Mouse (Mus musculus) gastrocnemius, postnatal 25 days (tissue): Measurements from ENCODE around the gene Ptprm. TPM values are rescaled to one million over a fixed set of nuclear protein-coding genes. Genes with fewer than 3 reads are reported as not detected.

Source experiments
- DNase-seq: peaks from one replicate; pipeline ENCODE4 v3.0.0; 2022
- total RNA-seq, 2 experiments: library from RNA; stranded (reverse); gene quantifications; 1 replicate in 1 of 2; 2 replicates in 1 of 2; pipeline ENCODE4 v1.2.3; 2021

Ptprm gene
- total RNA-seq, 2 experiments from 2014 or later = 22.4 to 28.0 TPM

DNA sequence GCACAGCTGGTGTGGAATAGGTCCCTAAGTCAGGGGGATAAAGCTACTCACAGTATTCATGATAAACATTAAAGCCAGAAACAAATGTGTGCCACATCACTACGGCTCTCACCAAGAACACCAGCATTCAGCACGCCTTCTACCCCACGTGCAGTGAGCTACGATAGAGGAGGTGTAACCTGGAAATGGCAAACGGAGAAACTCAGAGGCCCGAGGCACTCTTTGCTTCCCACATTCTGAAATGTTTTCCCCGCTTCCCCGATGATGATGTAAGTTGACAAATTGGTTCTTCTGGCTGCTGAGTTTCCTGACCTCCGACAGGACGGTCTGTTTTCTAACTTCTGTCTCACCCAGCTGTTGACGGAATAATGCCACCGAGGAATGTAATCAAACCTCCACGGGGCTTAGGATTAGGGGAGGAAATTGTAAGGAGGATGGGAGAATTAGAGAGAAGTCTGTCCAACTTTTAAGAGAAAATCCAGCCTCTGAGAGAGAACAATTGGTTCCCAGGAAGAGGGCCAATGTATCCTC lies 72.6 kb downstream of the Ptprm start:
- no peak for DNase-seq

DNA sequence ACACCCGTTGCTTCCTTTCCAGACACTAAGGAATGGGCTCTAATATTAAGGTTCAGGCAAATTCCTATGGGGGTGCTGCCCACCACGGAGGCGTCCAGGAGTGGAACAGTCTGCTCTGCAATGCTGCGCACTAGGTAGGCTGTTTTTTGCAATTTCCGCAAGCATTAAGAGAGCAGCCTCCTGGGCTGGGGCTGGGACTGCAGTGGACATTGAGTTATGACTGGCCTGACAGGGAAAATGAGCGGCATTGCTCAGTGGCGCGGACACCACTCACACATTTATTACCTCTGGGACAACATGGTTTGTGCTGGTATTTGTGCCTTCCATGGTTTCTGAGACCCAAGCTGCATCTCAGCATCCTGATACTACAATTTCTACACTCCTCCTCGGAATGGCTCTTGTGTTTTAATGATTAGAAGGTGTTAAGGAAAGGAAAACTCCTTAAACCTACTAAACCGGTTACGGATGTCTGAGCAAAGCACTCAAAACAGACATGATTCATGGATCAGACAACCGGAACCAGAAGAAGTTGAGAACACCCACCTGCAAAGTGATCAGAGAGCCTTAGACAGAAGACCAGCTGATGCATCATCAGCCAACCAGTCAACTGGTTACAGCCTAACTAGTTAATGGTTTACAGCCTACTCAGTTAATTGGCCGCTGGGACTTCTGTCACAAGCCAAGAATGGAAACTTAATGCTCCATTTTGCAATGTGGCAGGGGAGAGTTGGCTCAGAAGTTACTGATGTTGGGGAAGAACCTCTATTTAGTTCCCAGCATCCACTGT lies 76.9 kb downstream of the Ptprm start:
- DNase-seq = no peak

DNA sequence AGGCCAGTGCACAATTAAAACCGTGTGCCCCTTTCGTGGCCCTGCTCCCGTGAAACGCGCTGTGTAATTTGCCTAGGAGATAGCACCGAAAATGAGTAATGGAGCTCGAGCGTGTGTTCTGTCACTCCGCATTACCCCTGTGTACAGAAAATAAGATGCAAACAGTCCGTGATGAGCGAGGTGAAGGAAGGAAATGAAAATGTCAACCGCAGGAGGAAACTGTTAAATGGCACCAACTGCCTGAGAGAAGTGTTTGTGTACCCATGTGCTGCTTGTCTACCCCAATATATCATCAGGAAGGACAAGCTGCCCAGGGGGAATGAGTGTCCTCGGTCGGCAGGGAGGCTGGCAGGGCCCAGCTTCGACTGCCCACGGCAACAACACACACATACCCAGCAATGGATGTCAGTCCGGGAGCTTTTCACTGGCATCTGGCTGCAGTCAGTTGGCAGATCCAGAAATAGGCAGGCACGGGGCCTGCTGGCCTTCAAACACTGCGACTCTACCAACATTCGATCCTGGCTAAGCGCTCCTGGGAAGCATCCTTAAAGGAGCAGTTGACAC lies 79.6 kb downstream of the Ptprm start:
- peak; percentile 74 for DNase-seq

DNA sequence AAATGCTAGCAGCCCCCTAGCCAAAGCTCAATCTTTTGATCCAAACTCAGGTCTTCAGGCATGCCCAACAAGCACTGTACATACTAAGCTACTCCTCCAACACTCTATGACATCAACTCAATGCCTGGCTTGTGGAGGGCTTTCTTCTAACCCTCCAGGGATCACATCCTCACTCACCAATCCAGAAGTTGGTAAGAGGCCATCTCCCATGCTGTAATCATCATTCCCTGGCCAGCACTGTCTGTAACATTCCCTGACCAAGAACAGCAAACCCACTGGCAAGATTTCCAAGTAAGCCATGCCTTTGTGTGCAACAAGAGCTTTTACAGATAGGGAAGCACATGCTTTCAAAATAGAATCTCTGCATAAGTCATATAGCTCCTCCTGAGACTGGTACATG lies 81.3 kb downstream of the Ptprm start:
- DNase-seq = peak; percentile 30

DNA sequence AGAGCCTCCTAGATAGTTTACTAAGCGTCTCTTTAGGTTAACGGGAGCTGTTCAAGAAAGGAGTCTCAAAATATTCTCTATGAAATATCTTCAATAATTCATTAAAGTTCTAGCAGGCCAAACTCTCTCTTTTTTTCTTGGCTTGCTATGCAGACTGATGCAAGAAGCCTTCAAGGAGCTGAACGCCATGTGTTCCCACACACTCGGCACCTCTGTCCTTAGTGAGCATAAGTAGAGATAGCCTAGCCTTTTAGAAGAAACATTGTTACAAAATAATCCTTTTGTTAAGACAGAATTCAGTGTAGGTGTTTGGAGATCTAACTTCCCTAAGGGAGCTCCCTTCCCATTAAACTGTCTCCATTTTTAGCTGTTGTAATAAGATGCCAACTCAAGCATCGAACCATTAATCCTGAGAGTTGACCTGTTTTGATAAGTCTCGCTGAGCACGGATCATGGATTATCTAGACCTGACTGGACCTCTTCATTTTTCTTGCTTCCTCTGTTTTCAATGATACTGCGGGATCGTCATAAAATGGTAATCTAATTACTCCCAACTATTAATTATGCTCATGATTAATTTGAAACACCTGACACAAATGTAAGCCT lies 85.7 kb downstream of the Ptprm start:
- no peak for DNase-seq

DNA sequence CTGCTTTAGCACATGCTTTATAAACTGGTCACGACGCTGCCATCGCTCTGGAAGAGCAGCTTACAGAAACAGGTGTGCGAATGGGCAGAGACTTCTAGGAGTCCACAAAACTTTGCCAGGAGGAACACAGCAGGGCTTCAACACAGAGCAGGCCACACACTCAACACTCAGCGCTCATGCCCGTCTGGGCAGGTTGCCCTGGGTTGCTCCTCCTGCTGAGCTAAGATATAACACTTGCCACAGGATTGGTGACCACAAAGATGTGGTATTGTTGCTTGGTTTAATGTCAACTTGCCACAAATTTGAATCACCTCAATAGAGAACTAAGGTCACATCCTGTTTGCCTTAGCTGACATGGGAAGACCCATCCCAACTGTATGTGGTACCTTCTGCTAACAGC lies 88.0 kb downstream of the Ptprm start:
- DNase-seq = no peak

DNA sequence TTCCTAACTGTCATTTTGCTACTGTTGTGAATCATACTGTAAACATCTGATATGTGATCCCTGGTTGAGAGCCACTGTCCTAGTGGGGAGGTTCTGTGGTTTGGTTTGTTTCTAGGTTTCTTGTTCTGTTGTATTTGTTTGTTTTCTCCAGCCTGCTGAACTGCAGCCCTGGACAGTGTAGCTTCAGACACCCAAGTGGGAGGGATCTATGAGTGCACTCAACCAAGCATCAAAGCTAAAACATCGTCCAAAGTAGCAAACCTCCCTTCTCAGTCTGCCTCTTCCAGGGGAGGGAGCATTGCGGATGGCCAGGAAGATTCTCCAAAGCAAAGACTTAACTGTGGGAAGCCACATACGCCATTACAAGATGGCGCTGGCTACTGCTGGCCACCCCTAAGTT lies 88.7 kb downstream of the Ptprm start:
- DNase-seq = no peak

DNA sequence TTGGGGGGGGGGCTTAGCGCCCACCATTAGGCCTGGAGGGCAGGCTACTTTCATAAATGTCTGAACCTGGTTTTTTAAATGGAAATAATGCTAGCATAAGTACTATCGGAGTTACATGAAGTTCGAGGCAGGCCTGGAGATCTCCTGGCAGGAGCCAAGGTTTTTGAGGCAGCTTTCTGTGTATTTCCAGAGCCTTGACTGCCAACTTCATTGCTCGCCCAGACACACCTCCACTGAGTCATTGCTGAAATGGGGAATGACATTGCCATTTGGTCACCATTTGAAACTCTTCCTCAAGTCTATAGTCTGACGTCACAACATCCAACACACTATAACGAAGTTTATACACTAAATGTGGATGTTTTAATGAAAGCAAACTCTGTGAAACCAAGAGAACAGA lies 89.5 kb downstream of the Ptprm start:
- DNase-seq = no peak

DNA sequence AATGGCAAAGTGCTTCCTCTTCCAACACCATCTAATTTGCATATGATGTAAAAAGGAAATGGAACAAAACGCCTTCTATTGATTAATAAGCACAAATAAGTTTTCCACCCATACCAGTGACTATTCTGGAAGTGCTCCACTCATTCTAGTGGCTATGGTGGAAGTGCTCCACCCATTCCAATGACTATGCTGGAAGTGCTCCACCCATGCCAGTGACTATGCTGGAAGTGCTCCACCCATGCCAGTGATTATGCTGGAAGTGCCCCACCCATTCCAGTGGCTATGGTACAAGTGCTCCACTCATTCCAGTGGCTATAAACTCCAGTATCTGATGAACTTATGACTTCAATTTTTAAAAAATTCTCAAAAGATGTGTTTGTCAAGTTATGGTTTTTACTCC lies 91.2 kb downstream of the Ptprm start:
- no peak for DNase-seq

DNA sequence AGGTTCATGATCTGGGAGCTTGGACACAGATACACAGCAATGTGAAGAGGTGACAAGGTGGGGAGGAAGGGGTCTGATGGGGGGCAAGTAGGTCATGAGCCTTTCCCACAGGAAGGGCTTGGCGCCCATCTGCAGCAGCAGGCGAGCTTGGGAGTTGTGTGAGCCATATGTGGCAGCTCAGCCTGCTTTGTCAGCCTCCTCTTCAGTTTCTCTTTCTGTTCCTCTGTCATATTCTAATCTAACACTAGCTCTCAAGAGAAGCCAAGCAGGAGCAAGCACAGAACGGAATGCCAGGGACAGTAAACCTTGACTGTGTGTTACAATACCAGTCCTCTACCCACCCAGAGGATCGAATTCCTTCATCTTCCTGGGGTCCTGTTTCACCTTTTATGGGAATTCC lies 94.2 kb downstream of the Ptprm start:
- no peak for DNase-seq

DNA sequence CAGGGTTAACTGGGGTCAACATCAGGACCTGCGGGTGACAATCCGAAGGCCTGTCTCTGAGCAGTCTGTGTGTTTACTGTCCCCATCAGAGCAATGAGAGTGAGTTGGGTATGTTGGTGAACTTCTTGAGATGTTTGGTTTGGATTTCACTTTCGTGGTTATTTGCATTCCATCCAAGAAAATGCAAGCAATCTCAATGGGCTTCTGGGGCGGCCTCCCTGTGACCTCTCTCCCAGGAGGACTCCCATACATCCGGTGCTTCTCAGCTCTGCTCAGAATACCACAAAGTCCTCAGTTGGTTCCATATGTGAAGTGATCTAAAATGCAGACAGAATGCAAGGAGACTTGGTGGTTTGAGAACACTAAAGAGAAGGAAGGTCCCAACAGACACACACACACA lies 96.5 kb downstream of the Ptprm start:
- DNase-seq = no peak

DNA sequence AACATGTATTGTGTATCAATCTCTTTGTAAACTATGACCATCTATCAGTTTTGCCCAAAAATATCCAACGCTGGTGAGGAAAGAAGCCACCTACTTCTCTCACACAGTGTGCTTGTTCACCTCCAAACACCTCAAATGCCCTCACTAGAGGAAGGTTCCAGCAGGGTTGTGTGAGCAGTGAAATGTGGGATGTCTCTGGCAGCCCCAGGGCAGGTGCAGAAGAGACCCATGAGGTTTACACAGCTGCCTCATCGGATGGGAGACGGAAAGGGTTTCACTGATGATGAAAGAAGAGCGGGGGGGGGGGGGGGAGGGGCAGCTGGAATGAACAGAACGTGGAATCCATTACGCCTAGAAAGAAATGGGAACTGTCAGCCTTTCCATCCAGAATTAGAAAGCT lies 98.1 kb downstream of the Ptprm start:
- DNase-seq = no peak

DNA sequence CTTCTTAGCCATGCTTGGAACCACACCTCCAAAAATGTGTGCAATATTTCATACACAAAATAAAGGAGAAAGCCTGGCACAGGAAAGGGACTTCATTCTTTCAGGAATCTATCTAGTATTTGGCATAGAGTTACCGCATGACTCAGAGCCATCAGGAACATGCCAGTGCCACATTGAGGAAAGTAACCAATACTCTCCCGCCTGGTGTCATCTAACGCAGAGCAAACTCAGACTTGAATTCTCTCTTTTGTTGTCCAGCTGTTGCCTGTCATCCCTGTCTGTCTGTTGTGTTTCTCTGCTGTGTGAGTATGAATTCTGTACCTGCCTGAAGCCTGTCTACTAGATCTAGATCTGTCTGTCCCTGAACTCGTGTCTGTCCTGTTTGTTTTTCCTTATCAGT lies 100.8 kb downstream of the Ptprm start:
- DNase-seq = no peak

DNA sequence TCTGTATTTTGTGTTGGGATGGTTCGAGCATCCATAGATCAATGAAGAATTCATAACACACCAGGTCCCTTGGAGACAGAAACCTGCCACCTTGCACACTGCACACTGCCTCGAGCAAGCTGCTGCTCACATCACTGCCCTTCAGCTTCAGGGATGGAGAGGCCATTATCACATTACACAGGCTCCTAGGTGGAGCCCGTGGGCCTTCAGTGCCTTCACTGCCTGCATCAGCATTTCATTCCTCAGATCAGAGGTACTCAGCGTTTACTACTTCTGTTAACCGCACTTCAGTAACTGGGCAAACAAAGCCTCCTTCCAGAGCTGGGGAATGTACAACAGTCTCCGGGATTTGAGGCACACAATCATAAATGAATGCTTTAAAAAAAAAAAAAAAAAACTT lies 101.3 kb downstream of the Ptprm start:
- no peak for DNase-seq

DNA sequence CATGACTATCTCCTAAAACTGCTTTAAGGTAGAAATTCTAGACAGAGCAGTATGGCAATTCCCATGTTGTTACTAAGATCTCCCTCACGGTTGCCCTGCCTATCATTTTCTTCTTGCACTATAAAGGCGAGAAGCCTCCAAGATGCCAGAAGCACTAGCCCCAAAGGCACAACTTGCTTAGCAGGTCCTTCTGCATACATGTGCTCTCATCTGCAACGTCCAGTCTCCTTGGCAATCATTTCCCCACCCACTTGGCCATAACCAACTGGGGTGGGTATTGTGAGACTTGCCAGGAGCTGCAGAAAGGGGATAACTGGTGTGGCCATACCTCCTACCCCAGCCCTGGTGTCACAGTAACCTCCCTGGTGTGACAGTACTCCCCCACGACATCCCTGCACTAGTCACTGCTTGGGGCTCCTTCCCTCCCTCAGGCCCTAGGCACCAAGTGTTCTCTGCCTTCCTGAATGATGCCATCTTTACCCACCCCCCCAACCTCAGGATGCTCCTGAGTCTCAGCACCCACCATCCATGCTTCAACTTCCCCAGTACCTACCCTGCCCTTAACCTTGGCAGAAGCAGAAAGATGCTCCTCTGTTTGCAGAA lies 108.9 kb downstream of the Ptprm start:
- DNase-seq = no peak

DNA sequence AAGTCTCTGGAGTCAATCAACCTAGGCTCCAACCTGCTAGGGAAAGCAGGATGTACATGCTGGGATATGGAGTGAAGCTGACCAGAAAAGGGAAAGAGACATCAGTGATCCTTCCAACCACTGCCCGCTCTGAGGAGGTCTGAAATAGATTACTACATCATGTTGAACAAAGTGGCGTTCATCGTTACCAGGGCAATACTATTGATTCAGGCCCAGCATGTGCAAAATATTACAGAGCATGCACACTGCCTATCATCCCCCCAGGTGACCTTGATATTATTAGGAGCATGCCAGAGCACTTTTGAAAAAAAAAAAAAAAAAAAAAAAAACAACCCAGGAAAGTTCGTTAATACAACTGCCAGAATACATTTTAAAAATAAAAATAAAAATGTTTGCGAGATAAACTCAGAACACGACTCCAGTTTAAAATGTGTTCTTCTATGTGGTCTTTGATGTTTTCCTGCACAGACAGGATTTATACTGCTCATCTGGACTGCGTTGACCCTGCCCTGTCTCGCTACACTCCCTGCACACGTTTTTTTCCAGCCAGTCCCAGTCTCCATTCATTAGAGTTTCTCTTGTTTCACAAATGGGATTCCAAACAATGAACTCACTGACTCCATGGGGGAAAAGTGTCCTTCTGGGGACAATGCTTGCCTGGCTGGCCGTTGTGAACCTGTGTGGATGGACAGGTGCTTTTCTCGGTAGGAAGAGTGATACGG lies 111.3 kb downstream of the Ptprm start:
- DNase-seq = no peak

DNA sequence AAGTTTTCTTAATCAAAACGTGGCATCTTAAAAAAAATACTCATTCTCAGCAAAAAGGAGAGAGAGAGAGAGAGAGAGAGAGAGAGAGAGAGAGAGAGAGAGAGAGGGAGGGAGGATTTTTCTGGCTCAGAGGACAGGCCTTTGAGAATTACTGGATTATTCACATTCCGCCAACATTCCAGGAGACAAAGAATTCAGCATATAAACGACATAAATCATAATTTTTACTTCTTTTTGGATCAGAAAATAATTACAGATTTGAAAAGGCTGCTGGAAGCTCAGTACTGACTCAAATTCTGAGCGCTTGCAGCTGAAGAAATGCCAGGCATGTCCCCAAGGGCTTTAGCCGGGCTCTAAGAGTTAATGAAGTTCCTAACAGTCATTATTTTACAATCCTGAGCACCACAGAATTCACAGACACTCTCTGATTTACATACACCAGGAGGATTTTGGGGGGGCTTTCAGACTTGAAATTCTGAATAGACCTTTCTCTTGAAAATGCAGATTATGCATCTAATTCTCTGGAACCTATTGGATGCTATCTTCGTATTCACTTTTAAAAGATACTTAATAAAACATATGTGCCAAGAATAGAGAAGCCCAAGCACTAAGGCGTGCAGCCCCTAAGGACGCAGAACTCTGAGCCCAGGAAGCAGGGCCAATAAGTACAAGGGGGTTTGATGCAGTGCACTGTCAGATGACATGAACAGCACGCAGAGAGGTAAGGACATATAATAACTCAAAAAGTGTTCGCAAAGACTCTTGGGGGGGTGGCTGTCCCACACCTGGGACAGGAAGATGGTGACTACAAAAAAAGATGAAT lies 112.1 kb downstream of the Ptprm start:
- DNase-seq = no peak

DNA sequence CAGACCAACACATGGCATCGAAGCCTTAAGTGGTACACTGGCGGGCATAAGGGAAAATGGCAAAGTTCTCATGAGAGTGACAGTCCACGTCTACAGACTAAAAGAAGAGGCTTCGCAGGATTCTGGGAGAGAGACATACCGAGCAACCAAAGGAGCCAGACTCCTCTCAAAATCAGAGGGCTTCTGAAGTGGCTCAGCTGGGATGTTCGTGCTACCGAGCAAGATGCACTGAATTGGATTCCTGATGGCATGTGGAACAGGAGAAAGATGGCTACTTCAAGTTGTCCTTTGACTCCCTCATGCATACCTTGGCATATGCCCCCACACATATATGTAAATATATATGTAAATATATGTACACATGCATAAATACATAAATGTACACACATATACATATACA lies 115.4 kb downstream of the Ptprm start:
- DNase-seq = no peak

DNA sequence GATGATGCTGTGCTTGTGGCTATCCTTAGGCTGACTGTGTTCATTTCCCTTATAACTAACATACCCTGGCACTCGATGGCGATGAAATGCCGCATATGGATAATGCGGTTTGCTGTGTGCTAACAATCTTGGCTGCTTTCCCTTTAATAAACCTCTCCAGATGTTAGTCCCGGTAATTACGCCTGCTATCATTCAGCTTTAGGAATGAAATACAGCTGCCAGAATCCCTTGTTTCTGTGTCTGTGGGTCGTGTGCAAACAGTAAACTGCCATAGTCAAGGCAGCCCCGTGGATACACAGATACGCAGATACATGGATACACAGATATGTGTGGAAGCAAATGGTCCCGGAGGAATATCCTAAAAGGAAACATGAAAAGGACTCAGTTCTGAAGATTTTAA lies 116.8 kb downstream of the Ptprm start:
- no peak for DNase-seq

DNA sequence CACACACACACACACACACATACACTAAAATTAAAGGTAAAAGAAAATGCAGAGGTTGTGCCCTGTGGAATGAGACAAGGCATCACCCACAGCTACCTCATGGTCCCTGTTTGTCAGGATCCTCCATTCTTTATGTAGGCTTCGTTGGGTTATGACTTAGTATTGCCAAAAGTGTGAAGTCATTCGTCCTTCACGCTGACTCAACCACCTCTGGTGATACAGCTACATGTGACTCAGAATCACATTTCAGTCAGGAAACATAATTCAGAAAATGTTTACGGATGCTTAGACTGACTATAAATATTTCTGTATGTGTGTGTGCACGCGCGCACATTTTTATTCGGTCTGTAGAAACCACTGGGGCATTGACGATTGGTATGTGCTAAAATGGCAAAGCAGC lies 121.2 kb downstream of the Ptprm start:
- DNase-seq = no peak

DNA sequence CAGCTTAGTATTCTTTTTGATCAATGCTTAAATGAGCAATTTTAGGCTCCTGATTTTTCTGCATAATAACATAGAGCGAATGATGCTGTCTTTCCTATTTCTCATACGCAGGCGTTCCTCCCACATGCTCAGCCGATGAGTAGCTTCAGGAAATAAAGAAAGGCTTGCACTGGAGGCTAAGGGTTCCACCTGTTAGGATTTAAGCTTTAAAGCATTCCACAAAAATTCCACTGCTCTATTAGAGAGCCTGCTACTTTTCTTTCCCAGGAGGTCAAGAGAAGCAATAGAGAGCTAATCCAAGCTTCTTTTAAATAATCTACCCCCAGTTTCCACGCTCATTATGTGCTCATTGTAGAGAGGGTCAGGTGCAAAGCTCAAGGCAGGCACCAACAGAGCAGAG lies 127.3 kb downstream of the Ptprm start:
- DNase-seq = no peak

DNA sequence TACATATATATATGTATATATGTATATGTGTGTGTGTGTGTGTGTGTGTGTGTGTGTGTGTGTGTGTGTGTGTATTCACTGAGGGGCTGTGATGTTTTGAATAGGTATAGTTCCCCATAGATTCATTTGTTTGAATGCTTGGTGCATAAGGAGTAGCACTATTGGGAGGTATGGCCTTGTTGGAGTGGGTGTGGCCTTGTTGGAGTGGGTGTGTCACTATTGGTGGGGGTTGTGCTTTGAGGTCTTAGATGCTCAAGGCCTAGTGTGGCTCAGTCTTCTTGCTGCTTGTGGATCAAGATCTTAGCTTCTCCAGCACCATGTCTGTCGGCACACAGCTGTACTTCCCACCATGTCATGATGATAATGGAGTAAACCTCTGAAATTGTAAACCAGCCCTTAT lies 138.9 kb downstream of the Ptprm start:
- DNase-seq = no peak
